Mouse (Mus musculus) intestine, postnatal 0 days (tissue): ENCODE data around the gene Sh3pxd2a. TPM values are rescaled to one million over a fixed set of nuclear protein-coding genes. Genes with fewer than 3 reads are reported as not detected.

ENCODE experiments used
- ATAC-seq: fragments of 200-750 bp; cut with Nextera tagmentation; 2 replicates; pipeline ENCODE4 v1.8.0; 2017; ENCODE audit warnings: mild to moderate bottlenecking, moderate TSS enrichment, moderate library complexity
- H3K27ac ChIP-seq: fragments of 300-500 bp; sonication (generic); 2 replicates; pipeline ENCODE4 v1.5.1; 2014; ENCODE audit warnings: mild to moderate bottlenecking, low read depth, low read length, moderate library complexity
- H3K27me3 ChIP-seq: fragments of 300-500 bp; sonication (generic); replicated peaks from 2 replicates; pipeline ENCODE4 v1.6.1; 2014; ENCODE audit warnings: low read length, mixed read lengths; ENCODE audit not compliant: control insufficient read depth, insufficient read depth
- H3K36me3 ChIP-seq: fragments of 300-500 bp; sonication (generic); 2 replicates; pipeline ENCODE4 v1.6.1; 2014; ENCODE audit warnings: mild to moderate bottlenecking, moderate library complexity; ENCODE audit not compliant: control insufficient read depth, insufficient read depth
- H3K4me1 ChIP-seq: fragments of 300-500 bp; sonication (generic); replicated peaks from 2 replicates; pipeline ENCODE4 v1.6.1; 2014; ENCODE audit warnings: antibody characterized with exemption, low read length, mixed read lengths; ENCODE audit not compliant: control insufficient read depth, insufficient read depth
- H3K4me2 ChIP-seq: fragments of 300-500 bp; sonication (generic); replicated peaks from 2 replicates; pipeline ENCODE4 v1.6.1; 2014; ENCODE audit warnings: low read depth, mild to moderate bottlenecking, moderate library complexity
- H3K4me3 ChIP-seq: fragments of 300-500 bp; sonication (generic); 2 replicates; pipeline ENCODE4 v1.5.1; 2014; ENCODE audit warnings: low read depth, low read length
- H3K9ac ChIP-seq: fragments of 300-500 bp; sonication (generic); 2 replicates; pipeline ENCODE4 v1.6.1; 2014; ENCODE audit warnings: mild to moderate bottlenecking, low read depth, low read length
- H3K9me3 ChIP-seq: fragments of 300-500 bp; sonication (generic); 2 replicates; pipeline ENCODE4 v1.6.1; 2016; ENCODE audit warnings: mixed run types; ENCODE audit not compliant: control insufficient read depth
- CTCF ChIP-seq: sonication (generic); IDR thresholded peaks from 2 replicates; pipeline ENCODE4 v1.5.1; 2016; ENCODE audit warnings: low read depth, mild to moderate bottlenecking, control low read depth, antibody characterized with exemption, moderate library complexity
- WGBS: fragments of 180-500 bp; shearing (Covaris S2); extraction: QIAGEN DNeasy Blood & Tissue Kit; methylation state at CpG from one replicate; pipeline ENCODE4 v1.1.7; 2014; 5-methylcytosine and 5-hydroxymethylcytosine counted together
- polyA plus RNA-seq: library from polyadenylated mRNA; unstranded; fragments of >200 nt; fragmentation: Nextera tagmentation; extraction: Ambion mirVana; gene quantifications from 2 replicates; pipeline ENCODE4 v1.2.1, GENCODE M21; 2015

Sh3pxd2a gene
- polyA plus RNA-seq, 1 experiment from 2014 or later = 2.2 TPM

GRCm38 (mm10) chr19:47461386-47461785 is 2.8 kb downstream of the Sh3pxd2a start:
- peaks cover 3% of the 10 kb centered on the region; the same call in 1 of the 2 replicates for H3K4me1 ChIP-seq
- ATAC-seq = no peak
- 72% methylated on average over 9 of the region's 9 CpGs for WGBS

GRCm38 (mm10) chr19:47460120-47460960 is 3.9 kb downstream of the Sh3pxd2a start:
- TF ChIP-seq CTCF = no peak
- peak overlapping the region; percentile 57; the same call in 1 of the 2 replicates for H3K27ac ChIP-seq
- ATAC-seq = no peak
- H3K4me2 ChIP-seq = peak overlapping the region; percentile 4; the same call in 1 of the 2 replicates
- 40% methylated on average over 19 of the region's 19 CpGs for WGBS
- no peaks in the 10 kb centered on the region for H3K36me3 ChIP-seq
- H3K9ac ChIP-seq = no peak overlapping the region
- H3K27me3 ChIP-seq = no peaks in the 10 kb centered on the region
- H3K9me3 ChIP-seq = no peaks in the 10 kb centered on the region
- H3K4me3 ChIP-seq = no peak overlapping the region
- H3K4me1 ChIP-seq = peaks cover 3% of the 10 kb centered on the region; the same call in 1 of the 2 replicates

More at GRCm38 (mm10) chr19:47461386-47461785, 2.8 kb downstream of the Sh3pxd2a start:
- no peak overlapping the region for H3K9ac ChIP-seq
- no peak for TF ChIP-seq CTCF
- no peak overlapping the region; the same call in 1 of the 2 replicates for H3K27ac ChIP-seq
- no peaks in the 10 kb centered on the region for H3K36me3 ChIP-seq
- H3K27me3 ChIP-seq = no peaks in the 10 kb centered on the region
- no peaks in the 10 kb centered on the region for H3K9me3 ChIP-seq
- H3K4me3 ChIP-seq = no peak overlapping the region
- H3K4me2 ChIP-seq = no peak overlapping the region

- no peaks in the 10 kb centered on the region for H3K36me3 ChIP-seq
- 89% methylated on average over 5 of the region's 5 CpGs for WGBS
- no peak overlapping the region for H3K9ac ChIP-seq
- H3K4me2 ChIP-seq = no peak overlapping the region
- H3K4me3 ChIP-seq = no peak overlapping the region
- no peaks in the 10 kb centered on the region for H3K9me3 ChIP-seq
- TF ChIP-seq CTCF = no peak
- H3K4me1 ChIP-seq = peaks cover 11% of the 10 kb centered on the region
- ATAC-seq = no peak
- no peak overlapping the region for H3K27ac ChIP-seq
- H3K27me3 ChIP-seq = no peaks in the 10 kb centered on the region
These were observed 5.0 kb downstream of the Sh3pxd2a start for GRCm38 (mm10) chr19:47459214-47459613.

GRCm38 (mm10) chr19:47458504-47459161 is 5.6 kb downstream of the Sh3pxd2a start:
- ATAC-seq = no peak
- peaks cover 12% of the 10 kb centered on the region for H3K4me1 ChIP-seq
- peak overlapping the region; percentile 31; the same call in 1 of the 2 replicates for H3K27ac ChIP-seq
- H3K4me2 ChIP-seq = no peak overlapping the region
- H3K9me3 ChIP-seq = no peaks in the 10 kb centered on the region
- no peaks in the 10 kb centered on the region for H3K27me3 ChIP-seq
- H3K4me3 ChIP-seq = no peak overlapping the region
- no peak overlapping the region for H3K9ac ChIP-seq
- no peaks in the 10 kb centered on the region for H3K36me3 ChIP-seq
- 65% methylated on average over 17 of the region's 17 CpGs for WGBS
- no peak for TF ChIP-seq CTCF

GRCm38 (mm10) chr19:47457711-47458503 is 6.3 kb downstream of the Sh3pxd2a start:
- H3K4me2 ChIP-seq = no peak overlapping the region
- no peaks in the 10 kb centered on the region for H3K27me3 ChIP-seq
- no peak for ATAC-seq
- no peaks in the 10 kb centered on the region for H3K9me3 ChIP-seq
- H3K4me3 ChIP-seq = no peak overlapping the region
- no peak for TF ChIP-seq CTCF
- H3K36me3 ChIP-seq = no peaks in the 10 kb centered on the region
- H3K4me1 ChIP-seq = peaks cover 12% of the 10 kb centered on the region
- H3K9ac ChIP-seq = no peak overlapping the region
- H3K27ac ChIP-seq = peak overlapping the region; percentile 31; the same call in 1 of the 2 replicates
- 55% methylated on average over 13 of the region's 13 CpGs for WGBS
